Mouse (Mus musculus): ENCODE measurements around the gene Teddm3. TPM values are rescaled to one million over a fixed set of nuclear protein-coding genes. Genes with fewer than 3 reads are reported as not detected.
"Not testable (repeated sequence)": the region's sequence is repeated elsewhere in the genome, so short reads cannot be mapped to it uniquely, and the experiment has no call there.

The Teddm3 gene
- total and polyA plus RNA-seq, 3 experiments: not detected

DNA sequence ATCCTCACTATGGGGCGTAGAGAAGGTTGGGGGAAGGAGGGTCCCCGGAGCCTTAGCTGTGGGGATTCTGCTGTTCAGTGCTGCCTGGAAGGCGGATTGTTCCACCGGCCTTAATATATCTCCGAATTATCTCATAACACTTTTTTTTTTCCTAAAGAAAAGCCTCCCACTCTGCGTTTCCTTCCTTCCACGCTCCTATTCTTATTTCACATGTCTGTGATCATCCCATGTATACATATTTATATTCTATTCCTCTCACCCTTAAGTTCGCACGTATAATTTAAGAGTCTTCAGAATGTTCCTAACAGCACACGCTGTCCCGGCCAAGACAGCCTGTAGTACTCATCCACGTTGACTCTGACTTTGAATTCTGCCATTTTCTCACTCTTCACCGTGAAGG, 14.9 kb upstream of the Teddm3 start:
- H3K4me3 ChIP-seq (ENCODE audit: control insufficient read depth in 1 of 2, insufficient read depth in 1 of 2, low read depth in 2 of 2, low read length in 2 of 2): no peak overlapping the region
- H3K4me1 ChIP-seq (ENCODE audit: control insufficient read depth in 1 of 2, insufficient read depth in 2 of 2, low read length in 2 of 2): no peaks in the 10 kb centered on the region
- H3K27me3 ChIP-seq (ENCODE audit: control insufficient read depth in 1 of 2, insufficient read depth in 2 of 2, low read length in 2 of 2): no peaks in the 10 kb centered on the region
- no peak overlapping the region for H3K27ac ChIP-seq (ENCODE audit: control insufficient read depth, low read depth, low read length)
- no peak overlapping the region for H3K9ac ChIP-seq (ENCODE audit: control insufficient read depth, low read depth, low read length, poor library complexity, severe bottlenecking)
- H3K9me3 ChIP-seq (replicated peaks; ENCODE audit: insufficient read depth, low read length): no peaks in the 10 kb centered on the region
- TF ChIP-seq POLR2AphosphoS5 (IDR thresholded peaks at IDR 0.05; ENCODE audit: borderline replicate concordance, low read depth, low read length): no peak
- TF ChIP-seq CTCF (IDR thresholded peaks at IDR 0.05 in 2 of 3, conservative IDR thresholded peaks at IDR 0.05 in 1 of 3; ENCODE audit: control insufficient read depth in 1 of 3, insufficient read depth in 1 of 3, low read depth in 2 of 3, low read length in 3 of 3, poor library complexity in 1 of 3, severe bottlenecking in 1 of 3): no peak
- TF ChIP-seq CHD2 (IDR thresholded peaks at IDR 0.05; ENCODE audit: low read length): no peak
- no peak for TF ChIP-seq MAX (IDR thresholded peaks at IDR 0.05; ENCODE audit: low read length)
- H3K36me3 ChIP-seq (ENCODE audit: control insufficient read depth in 1 of 2, insufficient read depth in 2 of 2, low read length in 2 of 2): no peaks in the 10 kb centered on the region
- DNase-seq (ENCODE audit: low read depth, low spot score): no peak
- no peaks in the 10 kb centered on the region for H3K79me2 ChIP-seq (ENCODE audit: control insufficient read depth, insufficient read depth, low read length, poor library complexity)

DNA sequence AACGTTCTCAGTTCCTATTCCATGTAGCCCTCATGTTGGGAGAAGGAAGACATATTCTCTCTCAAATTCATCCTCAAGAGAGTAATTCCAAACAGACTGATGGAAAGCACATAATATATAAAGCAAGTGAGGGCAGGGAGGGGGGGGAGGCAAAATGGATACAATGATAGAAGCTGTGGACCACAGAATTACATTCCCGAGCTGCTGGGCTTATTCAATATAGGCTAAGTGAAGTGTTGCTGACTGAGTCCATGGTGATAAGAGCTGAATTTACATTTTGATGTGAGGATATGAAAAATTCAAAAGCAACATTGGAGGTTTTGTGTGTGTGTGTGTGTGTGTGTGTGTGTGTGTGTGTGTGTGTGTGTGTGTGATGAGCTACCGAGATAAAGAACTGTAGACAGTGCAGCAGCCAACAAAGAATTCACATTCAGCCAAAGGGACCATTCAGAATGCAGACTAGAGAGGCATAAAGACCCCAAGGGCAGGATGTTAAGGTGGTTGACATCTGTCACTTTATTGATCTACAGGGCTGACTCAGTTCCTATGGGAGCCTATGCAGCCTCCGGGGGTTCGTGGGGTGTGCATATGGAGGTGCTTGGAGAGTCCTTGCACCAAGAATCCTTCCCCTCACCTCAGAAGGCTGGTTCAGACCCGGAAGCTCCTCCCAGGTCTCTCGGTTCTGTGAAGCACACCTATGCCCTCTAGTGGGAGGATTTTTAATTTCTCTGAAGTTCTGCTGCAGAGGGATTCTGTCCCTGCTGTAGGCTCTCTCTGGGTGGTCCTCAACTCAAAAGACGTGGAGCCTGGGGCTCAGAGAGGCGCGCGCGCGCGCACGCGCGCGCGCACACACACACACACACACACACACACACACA, 11.8 kb upstream of the Teddm3 start:
- H3K79me2 ChIP-seq (ENCODE audit: control insufficient read depth, insufficient read depth, low read length, poor library complexity); H3K27me3 ChIP-seq (ENCODE audit: control insufficient read depth in 1 of 2, insufficient read depth in 2 of 2, low read length in 2 of 2); H3K36me3 ChIP-seq (ENCODE audit: control insufficient read depth in 1 of 2, insufficient read depth in 2 of 2, low read length in 2 of 2); H3K27ac ChIP-seq (ENCODE audit: control insufficient read depth, low read depth, low read length); H3K9ac ChIP-seq (ENCODE audit: control insufficient read depth, low read depth, low read length, poor library complexity, severe bottlenecking); H3K9me3 ChIP-seq (replicated peaks; ENCODE audit: insufficient read depth, low read length); H3K4me1 ChIP-seq (ENCODE audit: control insufficient read depth in 1 of 2, insufficient read depth in 2 of 2, low read length in 2 of 2); DNase-seq (ENCODE audit: low read depth, low spot score); H3K4me3 ChIP-seq (ENCODE audit: control insufficient read depth in 1 of 2, insufficient read depth in 1 of 2, low read depth in 2 of 2, low read length in 2 of 2): not testable (repeated sequence)

DNA sequence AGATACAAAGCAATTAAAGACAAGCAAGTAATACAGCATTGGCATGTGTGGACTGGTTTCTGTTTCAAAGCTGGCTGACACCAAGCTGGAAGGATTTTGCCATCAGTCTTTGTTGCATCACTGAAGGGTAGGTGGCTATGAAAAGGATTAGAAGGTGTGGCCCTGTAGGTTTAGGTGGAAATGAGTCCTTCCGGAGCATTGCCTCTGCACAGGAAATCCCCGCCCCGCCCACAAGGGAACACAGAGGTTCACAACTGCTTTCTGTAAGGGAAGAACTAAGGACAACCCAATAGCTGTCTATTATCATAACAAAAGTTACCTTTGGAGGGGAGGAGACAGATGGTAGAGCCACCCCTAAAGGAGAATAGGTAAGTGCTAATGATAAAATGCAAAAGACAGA, 9.6 kb upstream of the Teddm3 start:
- not testable (repeated sequence) for DNase-seq (ENCODE audit: low read depth, low spot score); H3K9ac ChIP-seq (ENCODE audit: control insufficient read depth, low read depth, low read length, poor library complexity, severe bottlenecking); H3K27ac ChIP-seq (ENCODE audit: control insufficient read depth, low read depth, low read length)

DNA sequence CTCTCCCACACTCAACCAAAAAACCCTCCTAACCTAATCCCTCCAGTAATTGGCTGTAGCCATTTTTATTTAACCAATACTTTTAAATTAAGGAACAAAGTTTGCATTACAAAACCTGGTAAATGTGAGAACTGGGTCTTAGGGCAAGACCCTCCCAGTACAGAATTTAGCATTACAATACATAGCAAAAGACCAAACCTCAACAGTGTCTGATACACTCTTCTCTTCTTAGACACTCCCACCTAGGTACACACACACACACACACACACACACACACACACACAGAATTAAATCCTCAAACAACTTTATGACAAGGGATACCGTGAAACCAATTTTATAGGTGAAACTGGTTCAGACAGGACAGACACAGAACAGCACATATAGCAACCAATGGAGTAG, 5.4 kb upstream of the Teddm3 start:
- H3K9me3 ChIP-seq (replicated peaks; ENCODE audit: insufficient read depth, low read length); H3K27me3 ChIP-seq (ENCODE audit: control insufficient read depth in 1 of 2, insufficient read depth in 2 of 2, low read length in 2 of 2); H3K4me3 ChIP-seq (ENCODE audit: control insufficient read depth in 1 of 2, insufficient read depth in 1 of 2, low read depth in 2 of 2, low read length in 2 of 2); H3K9ac ChIP-seq (ENCODE audit: control insufficient read depth, low read depth, low read length, poor library complexity, severe bottlenecking); H3K79me2 ChIP-seq (ENCODE audit: control insufficient read depth, insufficient read depth, low read length, poor library complexity); H3K27ac ChIP-seq (ENCODE audit: control insufficient read depth, low read depth, low read length); H3K36me3 ChIP-seq (ENCODE audit: control insufficient read depth in 1 of 2, insufficient read depth in 2 of 2, low read length in 2 of 2); DNase-seq (ENCODE audit: low read depth, low spot score); H3K4me1 ChIP-seq (ENCODE audit: control insufficient read depth in 1 of 2, insufficient read depth in 2 of 2, low read length in 2 of 2): not testable (repeated sequence)

More for the DNA sequence above, 9.6 kb upstream of the Teddm3 start:
- H3K9me3 ChIP-seq (replicated peaks; ENCODE audit: insufficient read depth, low read length); H3K27me3 ChIP-seq (ENCODE audit: control insufficient read depth in 1 of 2, insufficient read depth in 2 of 2, low read length in 2 of 2); H3K36me3 ChIP-seq (ENCODE audit: control insufficient read depth in 1 of 2, insufficient read depth in 2 of 2, low read length in 2 of 2); H3K4me1 ChIP-seq (ENCODE audit: control insufficient read depth in 1 of 2, insufficient read depth in 2 of 2, low read length in 2 of 2); H3K79me2 ChIP-seq (ENCODE audit: control insufficient read depth, insufficient read depth, low read length, poor library complexity); H3K4me3 ChIP-seq (ENCODE audit: control insufficient read depth in 1 of 2, insufficient read depth in 1 of 2, low read depth in 2 of 2, low read length in 2 of 2): not testable (repeated sequence)

DNA sequence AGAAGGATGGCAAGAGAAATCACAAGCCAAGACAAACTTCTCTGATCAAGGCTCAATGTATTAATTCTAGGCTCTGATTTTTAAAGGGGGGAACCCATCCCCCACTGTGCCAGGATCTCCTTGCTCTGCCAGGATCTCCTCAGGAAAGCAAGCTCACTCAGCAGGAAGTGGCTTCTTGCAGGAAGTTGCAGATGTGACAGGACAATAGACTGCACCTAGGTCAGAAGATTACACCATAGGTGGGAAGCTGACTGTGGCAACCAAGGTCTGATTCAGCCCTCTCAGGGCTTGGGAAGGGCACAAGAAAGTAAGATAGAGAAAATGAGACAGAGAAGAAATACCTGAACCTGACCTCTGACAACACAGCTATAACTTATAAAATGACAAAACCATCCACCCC, 2.5 kb upstream of the Teddm3 start:
- DNase-seq (ENCODE audit: low read depth, low spot score); H3K79me2 ChIP-seq (ENCODE audit: control insufficient read depth, insufficient read depth, low read length, poor library complexity); H3K4me3 ChIP-seq (ENCODE audit: control insufficient read depth in 1 of 2, insufficient read depth in 1 of 2, low read depth in 2 of 2, low read length in 2 of 2); H3K27ac ChIP-seq (ENCODE audit: control insufficient read depth, low read depth, low read length); H3K27me3 ChIP-seq (ENCODE audit: control insufficient read depth in 1 of 2, insufficient read depth in 2 of 2, low read length in 2 of 2); H3K9ac ChIP-seq (ENCODE audit: control insufficient read depth, low read depth, low read length, poor library complexity, severe bottlenecking); H3K9me3 ChIP-seq (replicated peaks; ENCODE audit: insufficient read depth, low read length); H3K4me1 ChIP-seq (ENCODE audit: control insufficient read depth in 1 of 2, insufficient read depth in 2 of 2, low read length in 2 of 2); H3K36me3 ChIP-seq (ENCODE audit: control insufficient read depth in 1 of 2, insufficient read depth in 2 of 2, low read length in 2 of 2): not testable (repeated sequence)

All from MEL (cell line).